Mouse (Mus musculus) v-Abl transformed pro-B cells (cell line): ENCODE results near the gene 9130019O22Rik.
"Not testable (repeated sequence)": the region's sequence is repeated elsewhere in the genome, so short reads cannot be mapped to it uniquely, and the experiment has no call there.

Source experiments
- in situ Hi-C, 2 experiments: fragments of 400-800 bp; cut with MboI; formaldehyde crosslinking; loops; one replicate each; pipeline ENCODE4 v1.15.1; 2025; ENCODE audit not compliant: unreplicated experiment in 2 of 2

9130019O22Rik gene

DNA sequence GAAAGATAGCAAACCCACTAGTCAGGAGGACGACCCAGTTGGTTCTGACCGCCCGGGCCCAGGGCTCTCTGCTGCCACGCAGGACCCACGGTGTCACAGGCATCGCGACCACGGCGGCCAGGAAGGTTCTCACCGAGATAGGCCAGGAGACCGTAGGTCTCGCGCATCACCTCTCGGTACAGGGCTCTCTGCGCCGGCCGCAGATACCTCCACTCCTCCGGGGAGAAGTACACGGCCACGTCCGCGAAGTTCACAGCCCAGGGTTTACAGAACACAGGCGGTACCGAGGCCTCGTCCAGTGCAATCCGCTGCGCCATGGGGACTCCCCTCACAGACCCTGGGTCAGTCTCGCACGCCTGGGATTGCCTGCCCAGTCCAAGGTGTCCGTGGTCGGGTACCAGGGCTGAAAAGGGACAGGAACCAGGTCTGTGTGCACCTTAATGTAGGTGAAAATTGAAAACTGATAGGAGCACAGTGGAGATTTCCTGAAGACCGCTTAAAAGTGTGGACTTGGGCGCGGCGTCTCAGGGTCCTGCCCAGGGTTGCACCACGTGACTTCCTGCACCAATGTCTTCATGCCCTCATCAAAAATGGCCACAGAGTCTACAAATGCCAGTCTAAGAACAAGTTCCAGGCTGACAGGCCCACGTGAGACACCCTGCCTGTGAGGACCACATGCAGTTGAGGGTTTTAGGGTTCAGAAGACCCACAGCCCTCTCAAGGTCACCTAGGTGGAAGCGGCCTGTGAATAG is at the start of gene 9130019O22Rik:
9130019O22Rik (minus strand) TSS at position 526 of the 752 bp plus-strand sequence.
- in situ Hi-C loops, result no loop called here

DNA sequence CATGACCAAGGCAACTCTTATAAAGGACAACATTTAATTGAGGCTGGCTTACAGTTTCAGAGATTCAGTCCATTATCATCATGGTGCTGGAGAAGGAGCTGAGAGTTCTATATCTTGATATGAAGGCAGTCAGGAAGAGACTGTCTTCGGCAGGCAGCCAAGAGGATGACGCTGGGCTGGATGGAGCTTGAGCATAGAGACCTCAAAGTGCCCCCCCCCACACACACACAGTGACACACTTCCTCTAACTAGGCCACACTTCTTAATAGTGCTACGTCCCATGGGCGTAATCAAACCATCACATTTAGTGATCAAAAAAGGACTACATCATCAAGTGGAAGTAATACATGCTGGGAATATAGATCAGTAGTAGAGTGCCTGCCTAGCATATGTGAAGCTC is 48.2 kb upstream of the 9130019O22Rik start:
- in situ Hi-C loops, result no loop called here

DNA sequence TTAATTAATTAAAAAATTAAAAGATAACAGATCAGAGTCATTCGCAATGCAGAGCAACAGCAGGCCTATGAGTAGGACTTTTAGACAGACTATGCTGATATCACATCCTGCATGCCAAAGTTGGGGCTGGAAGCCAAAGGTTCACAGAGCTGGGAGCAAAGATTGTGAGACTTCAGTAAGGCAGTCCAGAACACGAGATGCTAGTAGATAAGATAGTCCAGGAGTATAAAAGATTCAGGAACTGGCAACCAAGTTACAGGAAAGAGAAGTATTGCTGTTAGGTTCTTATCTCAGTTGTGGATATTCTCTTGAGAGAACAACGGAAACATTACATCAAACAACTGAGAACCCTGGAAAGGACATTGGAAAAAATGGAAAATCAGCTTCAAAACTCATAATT is 39.4 kb upstream of the 9130019O22Rik start:
- in situ Hi-C loops, result no loop called here

DNA sequence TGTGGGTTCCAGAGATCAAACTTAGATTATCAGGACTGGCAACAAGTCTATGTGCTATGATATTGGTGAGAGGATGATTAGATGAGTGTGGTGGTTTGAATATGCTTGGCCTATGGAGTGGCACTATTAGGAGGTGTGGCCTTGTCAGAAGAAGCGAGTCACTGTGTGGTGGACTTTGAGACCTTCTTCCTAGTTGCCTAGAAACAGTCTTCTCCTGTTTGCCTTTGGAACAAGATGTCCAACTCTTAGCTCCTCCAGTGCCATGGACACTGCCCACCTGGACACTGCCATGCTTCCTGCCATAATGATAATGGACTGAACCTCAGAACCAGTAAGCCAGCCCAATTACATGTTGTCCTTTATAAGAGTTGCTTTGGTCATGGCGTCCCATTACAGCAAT is 38.9 kb upstream of the 9130019O22Rik start:
- in situ Hi-C loops, result no loop called here

DNA sequence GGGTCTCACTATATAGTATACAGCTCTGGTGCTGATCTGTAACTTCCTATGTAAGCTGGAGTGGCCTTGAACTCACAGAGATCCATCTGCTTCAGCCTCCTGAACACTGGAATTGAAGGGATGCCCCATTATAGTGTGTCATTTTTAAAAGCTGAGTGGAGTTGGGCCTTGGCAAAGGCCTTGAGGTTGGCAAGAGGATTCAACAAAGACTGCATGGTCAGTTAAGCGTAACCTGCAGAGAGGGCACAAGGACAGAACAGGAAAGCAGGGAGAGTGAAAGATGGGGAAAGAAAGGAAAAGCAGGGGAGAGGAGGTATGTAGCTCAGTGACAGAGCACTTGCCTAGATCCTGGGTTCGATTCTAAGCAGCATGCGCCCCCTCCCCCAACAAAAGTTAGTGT is 38.3 kb upstream of the 9130019O22Rik start:
- in situ Hi-C loops, result no loop called here

DNA sequence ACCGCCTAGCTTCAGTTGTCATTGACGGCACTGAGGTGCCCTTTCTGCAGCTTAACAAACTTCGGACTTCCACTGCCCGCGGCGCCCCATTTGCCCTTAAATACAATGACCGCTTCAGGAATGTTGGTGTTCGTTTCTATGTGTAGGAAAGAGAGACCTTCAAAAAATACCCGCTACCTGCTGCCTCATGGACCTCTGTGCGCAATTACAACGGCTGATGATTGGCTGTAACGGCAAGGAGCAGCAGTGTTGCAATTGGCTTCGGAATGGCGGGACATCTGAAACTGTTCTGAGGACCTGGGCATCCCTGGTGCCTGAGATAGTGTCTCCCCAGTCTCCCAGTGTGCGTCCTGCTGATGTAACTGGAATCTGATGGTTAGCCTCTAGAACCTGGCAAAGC is 35.3 kb upstream of the 9130019O22Rik start:
- in situ Hi-C loops, result no loop called here

DNA sequence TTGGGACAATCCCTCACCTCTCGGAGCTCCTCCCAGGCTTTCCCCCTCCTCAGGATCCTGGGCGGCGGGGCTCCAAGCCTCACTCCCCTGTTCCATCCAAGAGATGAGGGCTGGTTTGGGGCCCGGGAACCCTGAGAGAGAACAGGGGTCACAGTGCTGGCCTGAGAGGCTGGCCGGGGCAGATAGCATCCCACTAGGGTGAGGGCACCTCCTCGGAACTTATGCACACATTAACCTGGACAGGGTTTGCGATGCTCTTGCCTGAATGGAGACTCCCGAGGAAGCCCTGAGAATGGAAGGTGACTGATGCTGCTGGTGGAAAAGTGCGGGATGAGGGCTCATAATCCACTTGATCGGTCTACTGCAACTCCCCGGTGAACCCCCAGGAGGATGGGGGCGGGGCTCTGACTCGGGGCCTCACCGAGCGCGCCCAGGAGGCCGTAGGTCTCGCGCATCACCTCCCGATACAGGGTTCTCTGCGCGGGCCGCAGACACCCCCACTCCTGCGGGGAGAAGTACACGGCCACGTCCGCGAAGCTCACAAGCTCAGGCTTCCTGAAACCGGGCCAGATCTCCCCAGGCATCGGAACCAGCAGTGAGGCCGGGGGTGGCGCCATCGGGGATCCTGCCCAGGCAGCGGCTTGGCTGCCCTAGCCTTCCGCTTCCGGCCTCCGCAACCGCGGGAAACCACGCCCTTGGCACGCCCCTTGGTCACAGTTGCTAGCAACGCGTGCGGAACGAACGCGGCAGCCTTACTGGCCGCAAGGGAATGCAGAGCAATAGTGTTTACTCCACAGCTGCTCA is 34.6 kb upstream of the 9130019O22Rik start, which contains the start of gene Zfp688:
Zfp688 (minus strand) TSS at position 681 of the 804 bp plus-strand sequence.
- in situ Hi-C loops, result no loop called here

DNA sequence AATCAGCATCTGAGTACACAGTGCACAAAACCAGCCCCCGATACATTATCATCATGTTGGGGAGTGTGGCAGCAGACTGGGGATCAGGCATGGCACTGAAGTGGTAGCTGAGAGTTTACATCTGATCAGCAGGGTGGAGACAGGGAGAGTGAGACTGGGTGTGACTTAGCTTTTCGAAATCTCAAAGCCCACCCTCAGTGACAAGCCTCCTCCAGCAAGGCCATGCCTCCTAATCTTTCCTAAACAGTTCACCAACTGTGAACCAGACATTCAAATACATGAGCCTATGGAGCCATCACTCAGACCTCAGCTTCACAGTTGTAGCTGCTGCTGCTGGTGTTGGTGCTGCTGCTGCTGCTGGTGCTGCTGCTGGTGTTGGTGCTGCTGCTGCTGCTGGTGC is 24.5 kb upstream of the 9130019O22Rik start:
- in situ Hi-C loops, result no loop called here

DNA sequence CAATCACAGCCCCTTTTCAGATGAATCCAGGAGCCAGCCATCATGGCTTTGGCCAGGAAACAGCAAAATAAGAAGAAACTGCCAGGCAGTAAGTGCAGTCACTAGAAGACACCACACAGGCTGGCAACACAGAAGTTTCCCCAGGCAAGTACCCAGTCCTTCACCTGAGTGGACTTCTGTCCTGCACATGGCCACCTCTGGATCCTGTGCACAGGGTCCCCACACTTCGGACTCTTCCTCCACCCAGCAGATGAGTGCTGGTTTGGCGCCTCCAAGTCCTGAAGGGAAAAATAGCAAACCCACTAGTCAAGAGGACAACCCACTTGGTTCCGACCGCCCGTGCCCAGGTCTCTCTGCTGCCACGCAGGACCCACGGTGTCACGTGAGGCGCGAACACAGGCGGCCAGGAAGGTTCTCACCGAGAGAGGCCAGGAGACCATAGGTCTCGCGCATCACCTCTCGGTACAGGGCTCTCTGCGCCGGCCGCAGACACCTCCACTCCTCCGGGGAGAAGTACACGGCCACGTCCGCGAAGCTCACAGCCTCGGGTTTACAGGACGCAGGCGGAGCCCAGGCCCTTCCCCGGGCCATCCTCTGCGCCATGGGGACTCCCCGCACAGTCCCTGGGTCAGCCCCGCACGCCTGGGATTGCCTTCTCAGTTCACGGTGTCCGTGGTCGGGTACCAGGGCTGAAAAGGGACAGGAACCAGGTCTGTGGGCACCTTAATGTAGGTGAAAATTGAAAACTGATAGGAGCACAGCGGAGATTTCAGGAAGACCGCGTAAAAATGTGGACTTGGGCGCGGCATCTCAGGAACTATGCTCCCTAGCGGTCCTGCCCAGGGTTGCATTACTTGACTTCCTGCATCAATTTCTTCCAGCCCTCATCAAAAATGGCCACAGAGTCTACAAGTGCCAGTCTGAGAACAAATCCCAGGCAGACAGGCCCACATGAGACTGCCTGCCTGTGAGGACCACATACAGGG is 19.3 kb upstream of the 9130019O22Rik start, which contains the start of gene Zfp764:
Zfp764 (minus strand) TSS at position 821 of the 986 bp plus-strand sequence.
- in situ Hi-C loops, result not testable (repeated sequence)

DNA sequence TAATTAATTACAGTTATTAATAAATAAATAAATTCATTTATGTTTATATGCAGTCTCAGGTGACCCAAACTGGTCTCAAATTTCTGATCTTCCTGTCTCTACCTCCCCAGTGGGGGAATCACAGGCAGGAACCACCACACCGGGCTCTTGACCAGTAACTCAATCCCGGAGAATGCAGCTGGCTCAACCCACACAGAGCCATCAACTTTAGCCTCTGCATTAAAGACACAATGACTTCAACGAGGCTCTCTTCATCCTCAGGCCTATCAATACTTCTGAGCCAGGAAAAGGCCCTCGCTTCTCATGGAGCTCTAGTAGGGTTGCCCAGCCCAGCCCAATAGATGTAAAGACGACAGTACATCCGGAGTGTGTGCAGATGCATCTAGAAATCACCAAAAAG is 17.1 kb upstream of the 9130019O22Rik start:
- in situ Hi-C loops, result not testable (repeated sequence)

DNA sequence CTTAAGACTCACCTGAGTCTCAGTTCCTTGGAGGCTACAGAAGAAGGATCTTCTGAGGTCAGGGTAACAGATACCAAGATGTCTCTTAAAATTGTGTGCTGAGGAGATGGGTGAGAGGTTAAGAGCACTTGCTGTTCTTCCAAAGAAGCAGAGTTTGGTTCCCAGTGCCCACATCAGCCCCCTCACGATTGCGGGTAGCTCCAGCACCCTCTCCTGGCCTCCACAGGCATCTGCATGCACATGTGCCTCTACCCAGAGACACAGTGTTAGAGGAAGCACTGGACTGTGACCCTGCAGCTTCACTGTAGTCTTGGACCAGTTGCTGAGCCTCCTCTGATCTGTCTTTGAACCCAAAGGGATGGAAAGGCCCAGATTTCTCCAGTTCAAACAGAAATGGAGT is 16.0 kb upstream of the 9130019O22Rik start:
- in situ Hi-C loops, result no loop called here

DNA sequence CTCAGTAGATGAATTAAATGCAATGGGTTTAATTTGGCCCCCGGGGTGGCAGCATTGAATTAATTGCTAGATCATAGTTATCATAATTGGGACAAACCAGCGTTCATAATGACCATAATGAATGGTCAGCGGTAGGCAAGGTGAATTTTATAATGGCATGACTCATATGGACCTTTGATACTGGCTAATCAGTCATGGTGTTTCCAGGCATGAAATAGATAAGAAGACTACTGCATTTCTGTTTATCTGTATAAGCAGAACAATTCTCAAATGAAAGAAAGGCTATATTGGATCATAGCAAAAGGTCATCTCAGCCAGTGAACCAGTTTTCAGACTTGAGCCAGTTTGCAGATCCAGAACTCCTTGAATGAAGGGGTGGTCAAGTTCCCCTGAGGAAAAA is 13.4 kb upstream of the 9130019O22Rik start:
- in situ Hi-C loops, result no loop called here

DNA sequence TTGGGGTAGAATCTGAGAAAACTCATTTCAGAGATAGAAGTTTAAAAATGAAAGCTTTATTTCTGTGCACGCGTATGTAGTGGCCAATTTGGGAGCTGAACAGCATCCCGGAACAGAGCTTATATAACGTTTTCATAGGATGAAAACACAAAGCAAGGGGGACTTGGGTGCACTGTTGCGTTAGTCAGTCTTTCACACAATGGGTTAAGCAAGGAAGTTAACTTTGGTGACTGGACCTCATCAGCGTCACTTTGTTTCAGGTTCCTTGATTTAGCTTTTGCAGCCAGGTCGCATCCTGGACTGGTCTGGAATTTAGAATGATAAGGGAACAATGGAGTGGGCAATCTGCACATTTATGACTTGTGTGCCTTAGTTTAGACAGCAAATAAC is 7.0 kb upstream of the 9130019O22Rik start:
- in situ Hi-C loops, result no loop called here

DNA sequence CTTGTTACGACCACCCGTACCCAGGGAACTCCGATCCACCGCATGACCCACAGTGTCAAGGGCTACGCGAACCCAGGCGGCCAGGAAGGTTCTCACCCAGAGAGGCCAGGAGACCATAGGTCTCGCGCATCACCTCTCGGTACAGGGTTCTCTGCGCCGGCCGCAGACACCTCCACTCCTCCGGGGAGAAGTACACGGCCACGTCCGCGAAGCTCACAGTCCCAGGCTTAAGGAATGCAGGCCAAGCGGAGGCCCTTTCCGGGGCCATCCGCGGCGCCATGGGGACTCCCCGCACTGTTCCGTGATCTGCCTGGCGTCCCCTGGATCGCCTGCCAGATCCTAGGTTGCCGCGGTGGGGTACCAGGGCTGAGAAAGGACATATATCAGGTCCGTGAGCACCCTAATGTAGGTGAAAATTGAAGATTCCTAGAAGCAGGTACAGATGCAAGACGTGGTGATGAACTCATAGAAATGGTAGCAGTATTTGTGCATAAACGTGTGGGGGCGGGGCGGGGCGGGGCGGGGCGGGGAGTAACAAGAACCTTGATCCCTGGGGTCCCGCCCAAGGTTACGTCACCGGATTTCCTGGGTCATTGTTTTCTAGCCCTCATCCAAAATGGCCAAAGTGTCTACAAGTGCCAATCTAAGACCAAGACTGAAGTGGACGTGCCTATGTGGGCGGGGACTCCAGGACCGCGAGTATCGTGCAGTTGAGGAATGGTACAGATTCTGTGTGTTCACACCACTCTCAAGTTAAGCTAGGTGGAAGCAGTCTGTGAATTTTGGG is 6.4 kb upstream of the 9130019O22Rik start, which contains the start of gene E430018J23Rik:
E430018J23Rik (minus strand) TSS at position 473 of the 787 bp plus-strand sequence.
- in situ Hi-C loops, result no loop called here

DNA sequence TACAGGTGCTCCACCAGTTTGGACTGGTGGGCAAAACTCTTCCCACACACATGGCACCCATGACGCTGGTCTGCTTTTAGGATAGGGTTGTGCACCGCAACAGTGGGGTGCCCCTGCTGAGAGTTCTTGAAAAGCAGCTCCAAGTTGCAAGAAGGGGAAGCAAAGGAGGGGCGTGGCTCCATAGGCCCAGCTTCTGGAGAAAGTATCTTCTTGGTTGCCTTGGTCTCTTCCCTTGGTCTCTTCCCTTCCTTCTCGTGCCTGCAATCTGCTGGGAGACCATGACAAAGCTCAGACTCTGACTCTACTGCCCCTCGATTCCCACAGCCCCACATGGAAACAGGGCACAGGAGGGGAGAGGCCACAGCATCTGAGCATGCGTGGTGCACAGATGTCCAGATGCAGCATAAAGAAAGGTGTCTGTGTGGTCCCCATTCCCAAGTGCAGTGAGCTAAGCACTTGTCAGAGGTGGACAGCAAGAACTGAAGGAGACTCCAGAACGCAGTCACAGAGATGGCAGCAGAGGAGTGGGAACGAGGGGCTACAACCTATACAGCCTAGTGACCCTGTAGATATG is 5.4 kb upstream of the 9130019O22Rik start:
- in situ Hi-C loops, result no loop called here

DNA sequence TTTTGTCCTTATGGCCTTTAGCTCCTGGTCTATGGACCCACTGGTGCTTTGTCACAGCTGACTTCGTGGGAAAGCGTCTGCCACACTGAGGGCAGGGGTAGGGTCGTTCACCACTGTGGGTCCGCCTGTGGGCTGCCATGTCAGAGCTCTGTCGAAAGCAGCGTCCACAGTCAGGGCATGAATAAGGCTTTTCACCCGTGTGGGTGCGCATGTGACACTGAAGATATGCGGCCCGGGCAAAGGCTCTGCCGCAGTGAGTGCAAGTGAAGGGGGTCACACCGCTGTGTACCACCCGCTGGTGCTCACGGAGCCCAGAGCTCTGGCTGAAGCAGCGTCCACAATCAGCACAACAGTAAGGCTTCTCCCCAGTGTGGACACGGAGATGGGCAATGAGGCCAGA is 4.6 kb upstream of the 9130019O22Rik start:
- in situ Hi-C loops, result no loop called here

DNA sequence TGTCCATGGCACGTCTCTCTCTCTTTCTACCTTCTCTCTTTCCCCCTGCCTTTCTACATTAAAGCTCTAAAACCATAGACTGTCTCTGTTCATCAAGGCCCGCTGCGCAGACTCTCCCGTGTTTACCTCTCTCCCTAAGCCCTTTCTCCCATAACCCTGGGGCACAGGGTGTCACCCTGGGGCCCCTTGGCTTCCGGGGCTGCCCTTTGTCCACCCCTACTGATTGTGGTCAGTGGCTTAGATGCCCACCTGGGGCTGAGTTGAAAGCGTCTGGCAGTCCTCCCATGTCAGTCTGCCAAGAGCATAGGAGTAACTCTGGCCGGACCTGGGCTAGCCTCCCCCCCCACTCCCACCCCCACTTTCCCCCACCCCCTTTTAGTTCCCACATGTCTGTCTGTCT is 3.3 kb upstream of the 9130019O22Rik start:
- in situ Hi-C loops, result no loop called here

DNA sequence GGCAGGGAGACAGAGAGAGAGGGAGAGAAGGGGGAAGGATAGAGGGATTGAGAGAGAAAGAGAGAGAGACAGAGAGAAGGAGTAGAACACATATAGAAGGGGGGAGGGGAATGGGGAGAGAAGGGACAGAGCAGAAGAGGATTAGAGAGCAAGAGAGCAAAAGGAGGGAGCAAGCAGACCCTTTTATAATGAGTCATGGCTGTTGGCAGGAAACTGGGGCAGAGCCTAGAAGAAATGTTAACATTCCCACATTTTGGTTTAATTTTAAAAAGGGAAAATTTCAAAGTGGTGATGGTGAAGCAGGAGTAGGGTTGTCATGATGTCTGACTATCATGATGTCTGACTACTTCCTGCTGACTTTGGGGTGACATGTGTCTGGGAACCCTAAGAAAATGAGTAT is 1.2 kb upstream of the 9130019O22Rik start:
- in situ Hi-C loops, result not testable (repeated sequence)

DNA sequence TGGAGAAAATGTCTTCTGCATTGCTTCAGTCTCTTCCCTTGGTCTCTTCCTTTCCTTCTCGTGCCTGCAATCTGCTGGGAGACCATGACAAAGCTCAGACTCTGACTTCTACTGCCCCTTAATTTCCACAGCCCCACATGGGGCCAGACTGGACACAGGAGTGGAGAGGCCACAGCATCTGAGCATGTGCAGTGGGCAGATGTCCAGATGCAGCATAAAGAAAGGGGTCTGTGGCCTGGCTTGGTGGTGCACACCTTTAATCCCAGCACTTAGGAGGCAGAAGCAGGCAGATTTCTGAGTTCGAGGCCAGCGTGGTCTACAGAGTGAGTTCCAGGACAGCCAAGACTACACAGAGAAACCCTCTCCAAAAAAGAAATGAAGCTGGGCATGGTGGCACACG is 1.4 kb downstream of the 9130019O22Rik start:
- in situ Hi-C loops, result not testable (repeated sequence)
